Mouse (Mus musculus): ENCODE measurements around the gene Gm45062. TPM values are rescaled to one million over a fixed set of nuclear protein-coding genes. Genes with fewer than 3 reads are reported as not detected.

The Gm45062 gene
- 1 to 10 TPM; 4.6 to 6.6 (median 5.0) TPM for total RNA-seq (2022)

GRCm38 (mm10) chr6:8259004-8259666 lies at the start of gene Gm45062, which contains the start of the genes Rpa3 and Umad1:
Gene Gm45062 (plus strand): TSS chr6:8259450.
Gene Rpa3 (minus strand): TSS chr6:8259173.
Gene Umad1 (plus strand): TSS chr6:8259288.
- DNase-seq (ENCODE audit: low spot score in 2 of 2): peak; percentile 99

- no peak for DNase-seq (ENCODE audit: low spot score in 2 of 2)
Observed at GRCm38 (mm10) chr6:8209866-8210186, 49.4 kb upstream of the Gm45062 start.

- no peak for DNase-seq (ENCODE audit: low spot score in 2 of 2)
Observed at GRCm38 (mm10) chr6:8210661-8211060, 48.6 kb upstream of the Gm45062 start.

DNA sequence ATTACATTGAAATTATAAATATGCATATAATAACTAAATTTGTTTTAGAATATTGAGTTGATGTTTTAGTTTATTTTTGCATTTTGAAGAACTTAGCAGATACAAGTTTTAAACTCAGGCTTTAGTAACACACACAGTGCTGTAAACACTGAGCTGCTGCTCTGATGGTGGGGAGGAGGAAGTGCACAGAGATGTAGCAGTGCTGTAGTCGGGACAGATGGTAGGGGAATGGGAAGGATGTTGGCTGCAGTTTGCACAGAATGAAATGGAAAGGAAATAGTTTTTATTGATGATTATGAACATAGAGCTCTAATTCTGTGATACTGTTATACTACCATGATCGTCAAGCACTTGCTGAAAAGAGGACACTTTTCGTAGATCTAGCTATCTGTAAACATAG lies 32.2 kb upstream of the Gm45062 start:
- DNase-seq (ENCODE audit: low spot score in 2 of 2): no peak

DNA sequence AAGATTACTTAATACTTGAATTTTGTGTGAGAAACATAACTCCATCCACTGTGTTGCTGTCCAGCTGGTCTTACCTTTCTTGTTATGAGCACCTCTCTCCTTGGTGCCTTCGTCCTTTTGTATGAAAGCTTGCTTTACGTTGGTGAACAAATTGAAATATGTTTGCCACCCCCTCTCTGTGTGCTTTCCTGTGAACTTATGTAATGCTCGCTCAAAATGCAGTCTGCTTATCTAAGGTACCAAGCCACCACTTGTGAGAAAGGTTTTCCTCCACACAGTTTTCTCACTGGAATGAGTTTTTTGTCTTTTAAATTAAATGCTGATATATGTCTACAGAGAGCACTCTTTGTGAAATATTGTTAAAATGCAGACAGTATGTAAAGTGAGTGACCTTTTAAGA lies 30.7 kb upstream of the Gm45062 start:
- no peak for DNase-seq (ENCODE audit: low spot score in 2 of 2)

- DNase-seq (ENCODE audit: low spot score in 2 of 2): no peak
Observed at GRCm38 (mm10) chr6:8258316-8258715, 934 bp upstream of the Gm45062 start.

DNA sequence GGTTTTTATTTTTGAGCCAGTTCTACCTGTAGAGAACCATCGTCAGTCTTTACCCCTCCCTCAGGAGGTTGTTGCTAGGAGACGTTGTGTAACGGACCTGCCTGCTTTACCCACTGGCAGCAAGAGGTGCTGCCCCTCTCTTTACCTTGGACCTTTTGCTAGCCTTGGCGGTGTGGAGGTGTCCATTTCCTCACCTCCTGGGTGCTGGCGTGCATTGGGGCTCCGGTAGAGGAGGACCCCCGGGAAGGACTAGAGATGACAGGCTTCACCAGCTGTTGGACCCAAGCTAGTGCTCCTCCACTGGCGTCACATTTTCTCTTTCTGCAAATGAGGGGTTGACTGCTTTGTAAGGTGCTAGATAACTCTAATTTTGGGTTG lies 406 bp downstream of the Gm45062 start:
- DNase-seq (ENCODE audit: low spot score in 2 of 2): no peak

DNA sequence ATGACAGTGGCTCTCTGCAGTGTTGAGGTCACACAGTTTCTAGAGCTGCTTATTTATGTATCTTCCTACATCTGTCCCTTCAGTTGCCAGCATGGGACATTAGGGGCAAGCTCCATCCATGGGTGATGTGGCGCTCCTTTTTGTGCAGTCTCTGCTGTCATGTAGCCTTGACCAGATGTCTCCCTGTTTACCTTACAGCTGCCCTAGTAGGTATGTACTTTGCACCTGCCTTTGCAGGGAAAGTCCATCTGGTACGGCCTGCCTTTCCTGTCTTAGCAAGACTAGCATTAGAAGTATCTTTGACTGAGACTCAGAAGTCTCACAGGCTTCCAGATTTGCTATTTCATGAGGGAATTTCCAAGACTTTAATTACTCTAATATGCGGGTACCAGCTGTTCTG lies 11.8 kb downstream of the Gm45062 start:
- no peak for DNase-seq (ENCODE audit: low spot score in 2 of 2)

- DNase-seq (ENCODE audit: low spot score in 2 of 2): peak in 1 of 2 experiments; percentile 23
Observed at GRCm38 (mm10) chr6:8274387-8275054, 15.3 kb downstream of the Gm45062 start.

GRCm38 (mm10) chr6:8275098-8275497 lies 15.8 kb downstream of the Gm45062 start:
- peak; percentile 60 to 77 for DNase-seq (ENCODE audit: low spot score in 2 of 2)

GRCm38 (mm10) chr6:8276431-8276830 lies 17.2 kb downstream of the Gm45062 start:
- no peak for DNase-seq (ENCODE audit: low spot score in 2 of 2)

GRCm38 (mm10) chr6:8278426-8279002 lies 19.3 kb downstream of the Gm45062 start:
- DNase-seq (ENCODE audit: low spot score in 2 of 2): no peak

DNA sequence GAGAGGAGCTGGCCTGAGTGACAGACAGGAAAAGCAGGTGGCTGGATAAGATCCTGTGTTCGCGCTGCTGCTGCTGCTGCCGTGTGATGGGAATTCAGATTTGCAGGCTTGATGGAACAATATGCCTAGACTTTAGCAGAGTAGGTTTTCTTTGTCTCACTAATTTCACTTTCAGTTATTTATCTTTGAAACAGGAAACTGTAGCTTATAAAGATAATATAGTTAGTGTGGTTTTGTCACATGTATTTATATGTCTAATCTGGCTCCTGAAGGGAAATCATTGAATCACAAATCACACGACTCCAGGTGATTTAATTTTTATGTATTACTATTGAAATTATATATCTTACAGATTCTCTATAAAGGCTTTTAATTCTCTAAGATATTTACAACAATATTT lies 24.0 kb downstream of the Gm45062 start:
- DNase-seq (ENCODE audit: low spot score in 2 of 2): no peak

- no peak for DNase-seq (ENCODE audit: low spot score in 2 of 2)
Observed at GRCm38 (mm10) chr6:8285401-8285960, 26.2 kb downstream of the Gm45062 start.

- DNase-seq (ENCODE audit: low spot score in 2 of 2): no peak
Observed at GRCm38 (mm10) chr6:8286146-8286545, 26.9 kb downstream of the Gm45062 start.

DNA sequence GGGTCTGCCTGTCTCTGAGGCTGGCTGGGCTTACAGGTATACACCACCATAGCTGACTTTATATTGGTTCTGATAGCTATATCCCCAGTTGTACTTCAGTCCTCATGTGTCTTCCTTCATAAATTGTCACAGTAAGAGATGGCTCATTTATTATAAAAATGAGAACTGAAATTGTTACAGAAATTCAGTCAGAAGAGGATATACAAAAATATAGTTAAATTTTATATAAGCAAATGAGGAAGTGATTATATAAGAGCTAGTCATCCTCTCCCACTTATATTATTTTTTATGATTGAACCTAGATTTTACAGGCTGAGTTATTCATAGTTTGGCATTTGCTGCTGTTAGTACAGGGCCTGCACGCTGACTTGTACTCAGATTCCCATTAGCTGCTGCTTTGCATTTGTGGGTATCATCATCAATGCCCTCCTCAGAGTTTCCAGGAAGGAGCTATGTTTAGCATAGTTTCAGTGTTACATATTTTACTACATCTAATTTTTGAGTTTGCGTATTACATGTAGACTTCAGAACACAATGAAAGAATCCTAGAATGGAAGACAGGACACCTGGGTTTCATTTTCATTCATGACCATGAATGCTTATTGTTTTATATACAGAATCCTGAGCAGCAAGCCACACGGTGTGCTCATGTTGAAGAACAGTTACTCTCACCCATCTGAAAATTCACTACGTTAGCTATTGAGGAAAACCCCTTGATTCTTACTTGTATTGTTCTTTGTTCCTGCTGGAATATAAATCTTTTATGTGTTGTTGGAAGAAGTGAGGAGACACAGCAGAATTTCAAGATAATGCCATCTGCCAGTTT lies 29.7 kb downstream of the Gm45062 start:
- DNase-seq (ENCODE audit: low spot score in 2 of 2): no peak

DNA sequence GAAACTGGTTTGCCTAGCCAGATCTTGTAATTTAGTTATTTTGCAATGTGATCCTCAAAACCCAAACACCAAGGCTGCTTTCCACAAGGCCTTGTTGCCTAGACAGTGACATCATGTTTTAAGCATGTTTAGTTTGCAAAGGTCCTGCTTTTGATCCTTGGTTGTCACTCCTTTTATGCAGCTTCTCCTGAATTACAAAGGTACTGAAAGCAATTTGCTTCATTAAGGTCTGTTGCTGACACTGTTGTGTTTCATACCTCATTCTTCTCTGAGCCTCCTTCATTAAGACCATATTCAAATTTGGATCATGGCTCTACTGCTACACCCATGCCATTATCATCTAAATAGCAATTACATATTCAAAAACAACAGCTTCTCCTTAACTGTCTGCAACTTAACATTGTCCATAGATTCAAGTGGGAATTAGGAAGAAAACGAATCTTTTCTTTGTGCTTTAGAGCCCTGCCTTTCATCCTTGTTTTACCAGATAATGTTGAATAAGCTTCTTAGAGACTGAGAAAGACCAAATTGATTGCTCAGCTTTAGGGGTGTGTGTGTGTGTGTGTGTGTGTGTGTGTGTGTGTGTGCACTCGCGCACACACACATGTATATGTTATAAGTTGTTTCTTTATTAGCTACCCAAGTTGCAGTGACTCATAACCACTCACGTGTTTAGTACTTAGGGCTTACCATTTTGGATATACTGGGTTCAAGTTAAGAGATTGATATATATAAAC lies 35.0 kb downstream of the Gm45062 start:
- DNase-seq (ENCODE audit: low spot score in 2 of 2): no peak

- DNase-seq (ENCODE audit: low spot score in 2 of 2): no peak
Observed at GRCm38 (mm10) chr6:8299066-8299863, 40.0 kb downstream of the Gm45062 start.

DNA sequence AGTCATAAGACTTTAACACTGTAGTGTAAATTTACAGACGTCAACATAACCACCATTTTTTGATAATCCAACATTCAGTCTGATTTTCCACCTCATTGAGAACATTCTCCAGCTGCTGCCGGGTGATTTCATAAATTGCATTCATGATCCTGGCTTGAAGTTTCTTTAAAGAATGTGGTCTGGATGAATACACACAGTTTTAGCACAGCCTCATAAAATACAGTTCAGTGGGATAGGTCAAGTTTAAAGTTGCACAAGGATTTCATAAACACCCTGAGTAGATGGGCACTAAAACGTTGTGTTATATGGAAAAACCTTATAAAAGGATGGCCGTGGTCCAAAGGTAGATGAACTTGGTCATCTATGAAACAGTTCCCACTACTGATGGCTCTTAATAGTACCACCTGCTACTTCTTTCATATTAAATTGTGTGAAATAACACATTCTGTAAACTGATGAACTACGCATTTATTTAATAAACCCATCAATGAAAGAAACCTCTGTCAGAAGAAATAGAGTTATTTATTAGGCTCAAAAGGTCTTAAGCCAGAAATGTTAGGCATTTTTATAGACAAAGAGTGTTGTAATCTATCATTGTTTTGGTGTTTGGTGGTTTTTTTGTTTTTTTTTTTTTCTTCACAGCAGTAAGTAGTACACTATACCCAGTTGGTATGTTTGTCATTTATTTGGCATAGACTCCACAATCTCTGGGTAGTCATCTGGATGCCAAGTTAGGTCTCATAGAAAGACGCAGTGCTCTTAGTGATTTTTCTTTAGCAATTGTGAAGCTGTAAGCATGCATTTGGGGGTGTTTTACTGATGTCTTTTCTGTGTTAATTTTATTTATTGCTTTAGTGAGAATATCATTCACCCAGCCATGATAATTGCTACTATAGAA lies 48.9 kb downstream of the Gm45062 start:
- DNase-seq (ENCODE audit: low spot score in 2 of 2): no peak

All from layer of hippocampus, adult 8-10 months (tissue).